Mouse (Mus musculus) erythroblast, embryonic 14.5 days (primary cell): ENCODE results near the gene Guca1a.

Experiments used
- GATA1 ChIP-seq: IDR thresholded peaks from 2 replicates; pipeline ENCODE4 v1.6.1; 2012; ENCODE audit warnings: low read length, inconsistent platforms, mixed read lengths
- TAL1 ChIP-seq: IDR thresholded peaks from 3 replicates; pipeline ENCODE4 v1.6.1; 2012; ENCODE audit warnings: low read length, inconsistent platforms, mixed read lengths

- no peak for TF ChIP-seq GATA1
- TF ChIP-seq TAL1, result no peak
These were observed 17.1 kb downstream of the Guca1a start for GRCm38 (mm10) chr17:47383266-47383665.
